Mouse (Mus musculus): ENCODE measurements around the gene Nlk. TPM values are rescaled to one million over a fixed set of nuclear protein-coding genes. Genes with fewer than 3 reads are reported as not detected.

Gene Nlk
- polyA plus RNA-seq, 1 experiment from 2014 or later = 31.8 TPM

Other genes with a start within 250 kb of the Nlk start
- gene Slc46a1, start 231.7 kb downstream of the Nlk start, polyA plus RNA-seq (2015; fragmentation: Nextera tagmentation; extraction: Ambion mirVana) = 22.2 and 22.9 TPM in 2 replicates
- gene Sarm1, start 199.6 kb downstream of the Nlk start, polyA plus RNA-seq (2015; fragmentation: Nextera tagmentation; extraction: Ambion mirVana) = 45.0 and 47.2 TPM in 2 replicates
- gene Vtn, start 198.3 kb downstream of the Nlk start, polyA plus RNA-seq (2015; fragmentation: Nextera tagmentation; extraction: Ambion mirVana) = 171 and 184 TPM in 2 replicates
- 0.13 and 0.19 TPM in 2 replicates for gene Sebox, start 193.9 kb downstream of the Nlk start, polyA plus RNA-seq (2015; fragmentation: Nextera tagmentation; extraction: Ambion mirVana)
- 93.6 and 101 TPM in 2 replicates for gene Tmem199, start 185.2 kb downstream of the Nlk start, polyA plus RNA-seq (2015; fragmentation: Nextera tagmentation; extraction: Ambion mirVana)
- 185 and 190 TPM in 2 replicates for gene Poldip2, start 185.2 kb downstream of the Nlk start, polyA plus RNA-seq (2015; fragmentation: Nextera tagmentation; extraction: Ambion mirVana)
- gene Tnfaip1, start 161.0 kb downstream of the Nlk start, polyA plus RNA-seq (2015; fragmentation: Nextera tagmentation; extraction: Ambion mirVana) = 51.9 and 52.4 TPM in 2 replicates
- 118 and 124 TPM in 2 replicates for gene Ift20, start 161.0 kb downstream of the Nlk start, polyA plus RNA-seq (2015; fragmentation: Nextera tagmentation; extraction: Ambion mirVana)
- gene Tmem97, start 146.6 kb downstream of the Nlk start, polyA plus RNA-seq (2015; fragmentation: Nextera tagmentation; extraction: Ambion mirVana) = 28.5 and 30.5 TPM in 2 replicates
- gene Ccnq, start 54.4 kb upstream of the Nlk start, polyA plus RNA-seq (2015; fragmentation: Nextera tagmentation; extraction: Ambion mirVana) = 28.3 and 33.3 TPM in 2 replicates
- 29.6 and 30.4 TPM in 2 replicates for gene Lyrm9, start 129.2 kb upstream of the Nlk start, polyA plus RNA-seq (2015; fragmentation: Nextera tagmentation; extraction: Ambion mirVana)
- 1.3 and 1.5 TPM in 2 replicates for gene Nos2, start 223.4 kb upstream of the Nlk start, polyA plus RNA-seq (2015; fragmentation: Nextera tagmentation; extraction: Ambion mirVana)